Mouse (Mus musculus) adrenal gland, adult 18-20 months (tissue): ENCODE results near the gene Frzb. TPM values are rescaled to one million over a fixed set of nuclear protein-coding genes. Genes with fewer than 3 reads are reported as not detected.

ENCODE experiments used
- total RNA-seq, 2 experiments: library from RNA; stranded (reverse); gene quantifications; 1 replicate in 1 of 2; 2 replicates in 1 of 2; pipeline ENCODE4 v1.2.3; 2021

Frzb gene
- total RNA-seq, 2 experiments from 2014 or later: 3.9 to 181 TPM

Other genes starting within 250 kb of the Frzb start
- not detected for gene Prdx6b, start 155.2 kb downstream of the Frzb start, total RNA-seq
- 10 to 100 TPM; 41.1 to 46.5 TPM for gene Dnajc10, start 132.2 kb downstream of the Frzb start, total RNA-seq
- 100 to 1,000 TPM; 116 to 178 TPM for gene Nckap1, start 133.8 kb upstream of the Frzb start, total RNA-seq
- 10 to 100 TPM; 10.9 to 20.3 TPM for gene Dusp19, start 169.4 kb upstream of the Frzb start, total RNA-seq
- 10 to 100 TPM; 16.5 to 27.4 TPM for gene Nup35, start 169.6 kb upstream of the Frzb start, total RNA-seq